In the genomic region with DNA sequence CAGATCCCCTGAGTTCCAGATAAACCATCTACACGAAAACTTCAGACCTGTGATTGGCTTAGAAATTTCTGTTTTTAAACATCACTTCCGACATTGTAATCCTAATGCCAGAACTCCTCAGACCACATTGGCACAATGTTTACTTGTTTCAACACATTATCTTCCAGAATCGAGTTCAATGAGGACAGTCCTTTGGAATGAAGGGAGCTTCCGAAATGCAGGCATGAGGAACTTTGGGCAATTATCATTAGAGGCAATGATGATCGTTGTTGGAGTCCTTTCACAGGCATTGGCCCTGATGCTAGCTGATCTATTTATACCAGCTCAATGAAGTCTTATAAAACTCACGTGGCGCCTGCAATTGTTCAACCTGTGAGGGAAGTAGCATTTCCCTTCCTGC, we compare ENCODE assay signal across 22 mouse cellular contexts.
DNase-seq lines count a peak whose midpoint lies in the region; ATAC-seq and TF ChIP-seq lines count a peak whose summit lies in the region.
"Had no signal": no experiment of that assay in that cellular context is flagged by ENCODE, and none has a peak within 500 bp of the region (broad histone marks: within the 10 kb centered on the region; RNA-seq: fewer than 3 reads in every experiment).

No protein-coding gene starts in this region.

- no peak overlapping the region for H3K27ac ChIP-seq in heart, embryonic 10.5 days
- no peak overlapping the region for H3K27ac ChIP-seq in liver, adult 2 months (replicated peaks; ENCODE audit: insufficient read depth, low read depth, low read length)

- no peaks in the 10 kb centered on the region for H3K9me3 ChIP-seq in heart, embryonic 10.5 days

- WGBS in heart, embryonic 10.5 days = 82% methylated on average over 7 of the region's 7 CpGs
- WGBS in liver, adult 2 months = 43% methylated on average over 7 of the region's 7 CpGs

- TF ChIP-seq POLR2A in liver, adult 2 months (IDR thresholded peaks at IDR 0.05; ENCODE audit: extremely low read depth, insufficient read depth, low read length) = no peak

- TF ChIP-seq CTCF in liver, adult 2 months (IDR thresholded peaks at IDR 0.05; ENCODE audit: low read depth, low read length) = no peak

- DNase-seq in heart, adult 11 months = peak; percentile 61
- DNase-seq in heart, postnatal 4 days = no peak
- peak; percentile 27 for DNase-seq in heart, embryonic 10.5 days (ENCODE audit: low spot score)
- DNase-seq in heart, adult 8-10 months (ENCODE audit: low spot score) = no peak
- peak; percentile 81 for DNase-seq in liver, adult 2 months (ENCODE audit: extremely low read depth, low read depth, low spot score)
- no peak for DNase-seq in liver
- DNase-seq in Muller cell, postnatal 12 days (ENCODE audit: inconsistent ontology term) = peak; percentile 68
- DNase-seq: adrenal gland, adult 2 months; adrenal gland, adult 8-10 months; adrenal gland, postnatal 10 days; adrenal gland, postnatal 14 days; adrenal gland, postnatal 25 days; adrenal gland, postnatal 36 days; B cell, adult 2 months; cerebellum, adult 11 months; cerebellum, adult 11-12 months; cerebellum, adult 18-20 months had no signal

- no peak for ATAC-seq in monocyte, adult 5-6 weeks (replicated peaks; ENCODE audit: insufficient number of reproducible peaks, low FRiP score, low TSS enrichment, poor library complexity, severe bottlenecking)
- ATAC-seq: activated CD4-positive, CD25-positive, alpha-beta regulatory T cell, adult 4 months; CD4-positive, CD25-positive, alpha-beta regulatory T cell, adult 4 months; Patski had no signal

- H3K27me3 ChIP-seq in heart, embryonic 10.5 days (ENCODE audit: insufficient read depth, poor library complexity, severe bottlenecking) = no peaks in the 10 kb centered on the region
- H3K27me3 ChIP-seq in liver, adult 2 months (ENCODE audit: control insufficient read depth, insufficient read depth, low read length) = no peaks in the 10 kb centered on the region

- no peak overlapping the region for H3K4me3 ChIP-seq in heart, embryonic 10.5 days
- H3K4me3 ChIP-seq in liver, adult 2 months (ENCODE audit: insufficient read depth, low read depth, low read length) = no peak overlapping the region

- no peaks in the 10 kb centered on the region for H3K36me3 ChIP-seq in heart, embryonic 10.5 days
- H3K36me3 ChIP-seq in liver, adult 2 months (ENCODE audit: control insufficient read depth, insufficient read depth, low read length) = no peaks in the 10 kb centered on the region
- H3K36me3 ChIP-seq: G1E had no signal

- no peak overlapping the region for H3K9ac ChIP-seq in liver, adult 2 months (ENCODE audit: low read depth, low read length)

- no peaks in the 10 kb centered on the region for H3K79me2 ChIP-seq in liver, adult 2 months (ENCODE audit: control insufficient read depth, insufficient read depth, low read length)

- no peaks in the 10 kb centered on the region for H3K4me1 ChIP-seq in heart, embryonic 10.5 days
- H3K4me1 ChIP-seq in liver, adult 2 months (ENCODE audit: control insufficient read depth, insufficient read depth, low read length) = peaks cover 3% of the 10 kb centered on the region; the same call in 1 of the 2 replicates

Comparison
In these comparisons a context has a peak if more than half of its experiments do, and no peak if none do; other contexts are left out.
1. DNase-seq: peak in heart, adult 11 months (single experiment), heart, embryonic 10.5 days (single experiment), liver, adult 2 months (single experiment) and Muller cell, postnatal 12 days (single experiment); none in heart, postnatal 4 days (single experiment), heart, adult 8-10 months (single experiment) and liver (single experiment).